Mouse (Mus musculus): Measurements from ENCODE around the gene Aipl1.

The Aipl1 gene

DNA sequence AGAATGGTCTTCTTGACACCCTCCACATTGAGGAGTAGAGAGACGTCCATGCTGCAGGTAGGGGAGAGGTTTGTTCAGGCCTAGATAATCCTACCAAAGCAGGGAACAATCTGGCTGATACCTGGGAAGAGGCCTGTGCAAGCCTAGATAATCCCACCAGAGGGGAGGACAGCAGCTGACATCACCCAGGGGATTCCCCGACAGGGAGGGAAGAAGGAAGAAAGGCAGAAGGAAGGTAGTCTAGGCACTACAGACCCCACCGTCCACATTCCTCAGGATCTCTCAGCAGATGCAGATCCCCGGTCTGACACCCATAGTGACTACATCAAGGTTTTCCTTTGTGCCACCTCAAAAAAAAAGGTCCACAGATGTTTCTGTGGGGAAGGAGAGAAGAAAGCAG is at the start of gene Aipl1:
Gene Aipl1, minus strand, starts transcription at position 101 of the 400 bp plus-strand sequence.
- no peak for DNase-seq (ENCODE audit: low spot score in 2 of 2)

DNA sequence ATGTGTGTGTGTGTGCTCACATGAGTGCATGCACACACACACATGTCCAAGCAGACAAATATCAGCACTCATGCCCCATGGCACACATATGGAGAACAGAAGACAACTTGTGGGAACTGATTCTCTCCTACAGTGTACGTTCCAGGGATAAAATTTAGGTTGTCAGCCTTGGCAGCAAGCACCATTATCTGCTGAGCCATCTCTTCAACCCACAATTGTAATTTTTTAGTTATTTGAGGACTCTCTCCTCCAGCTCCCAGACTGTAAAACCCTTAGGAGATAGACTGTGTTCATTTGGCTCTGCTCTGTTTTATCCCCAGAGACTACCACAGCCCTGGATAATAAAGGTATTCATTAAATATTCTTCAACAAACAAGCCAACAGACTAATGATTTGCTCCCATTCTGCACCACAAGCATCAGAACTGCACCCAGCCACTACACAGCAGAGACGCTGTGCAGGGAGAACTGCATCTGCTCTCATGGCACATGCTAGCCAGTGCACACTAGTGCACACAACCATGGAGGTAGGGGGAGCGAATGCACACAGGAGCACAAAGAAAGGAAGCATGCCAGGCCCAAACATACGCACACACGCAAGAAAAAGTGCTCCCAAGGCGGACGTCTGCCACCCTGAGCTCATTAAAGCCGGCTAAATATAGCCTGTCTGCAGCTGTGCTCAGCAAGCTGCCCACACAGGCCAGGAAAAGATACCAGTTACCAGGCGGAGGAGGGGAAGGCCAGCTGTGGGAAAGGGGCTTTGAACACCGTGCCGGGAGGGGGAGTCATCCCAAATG is 49.1 kb upstream of the Aipl1 start:
- no peak for DNase-seq (ENCODE audit: low spot score in 2 of 2)

DNA sequence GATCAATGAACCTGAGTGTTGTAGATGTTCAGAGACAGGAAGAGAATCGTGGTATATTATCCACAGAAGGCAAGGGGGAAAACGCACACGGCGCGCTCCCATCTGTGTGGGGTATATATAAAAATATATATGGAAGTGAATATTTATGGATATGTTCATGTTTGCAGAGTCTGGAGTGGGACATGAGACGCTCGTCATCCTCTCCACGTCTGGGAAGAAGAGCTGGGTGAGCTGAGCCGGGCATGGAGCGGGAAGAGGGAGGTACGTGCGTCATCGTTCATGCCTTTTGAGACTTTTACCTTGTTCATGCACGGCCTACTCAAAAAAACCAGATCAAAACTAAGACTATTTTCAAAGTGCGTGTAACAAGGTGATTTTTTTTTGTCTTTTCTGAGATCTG is 47.0 kb upstream of the Aipl1 start:
- DNase-seq (ENCODE audit: low spot score in 2 of 2), result no peak

DNA sequence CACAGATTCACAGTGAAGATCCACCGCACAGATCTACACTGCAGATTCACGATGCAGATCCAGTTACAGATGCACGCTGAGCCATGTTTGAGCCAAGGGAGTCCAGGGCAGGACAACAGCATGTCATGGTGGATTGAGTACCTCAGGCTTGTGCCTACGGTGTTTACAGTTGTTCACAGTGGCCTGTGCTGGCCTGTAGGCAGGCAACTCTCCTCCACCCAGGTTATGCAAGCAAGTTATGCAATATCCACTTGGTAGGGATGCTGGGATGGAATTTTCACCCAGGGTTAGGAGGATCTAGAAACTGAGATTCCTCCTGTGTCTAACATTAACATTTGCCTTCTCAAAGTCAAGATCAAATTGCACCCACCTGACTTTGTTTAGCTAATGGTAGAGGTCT is 45.3 kb upstream of the Aipl1 start:
- DNase-seq (ENCODE audit: low spot score in 2 of 2), result no peak

DNA sequence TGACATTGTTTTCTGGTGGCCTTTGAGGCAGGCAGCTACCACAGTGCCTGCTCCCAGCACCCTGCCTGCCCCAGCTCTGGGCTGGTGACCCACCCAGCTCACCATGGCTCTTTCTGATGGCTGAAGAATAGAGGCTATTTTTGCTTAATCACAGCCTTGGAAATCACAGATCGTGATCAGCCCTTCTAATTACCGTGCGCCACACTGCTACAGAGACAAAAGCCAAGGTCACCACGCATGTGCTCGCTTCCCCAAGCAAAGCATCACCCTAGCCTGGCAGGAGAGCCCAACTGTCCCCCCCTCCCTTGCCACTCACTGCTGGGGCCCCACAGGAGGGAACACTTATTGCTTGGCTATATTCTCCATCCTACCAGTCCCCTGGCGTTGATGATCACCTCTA is 43.2 kb upstream of the Aipl1 start:
- no peak for DNase-seq (ENCODE audit: low spot score in 2 of 2)

DNA sequence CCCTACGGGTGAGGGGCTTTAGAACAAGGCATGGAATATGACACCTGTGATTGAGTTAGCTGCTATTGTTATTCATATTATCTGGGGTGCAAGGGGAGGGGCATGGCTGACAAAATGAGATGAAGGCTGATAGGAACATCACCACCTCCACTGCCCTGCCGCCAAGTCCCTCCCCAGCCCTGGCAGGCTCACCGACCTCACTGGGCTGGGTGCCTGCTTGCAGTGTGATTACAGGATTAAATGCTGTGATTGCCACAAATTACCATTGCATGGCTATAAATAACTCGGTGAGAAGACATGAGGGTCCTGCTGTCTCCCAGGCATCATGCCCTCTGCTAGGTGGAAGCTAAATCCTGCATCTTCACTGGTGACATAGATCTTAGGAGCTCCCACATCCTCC is 41.3 kb upstream of the Aipl1 start:
- DNase-seq (ENCODE audit: low spot score in 2 of 2), result no peak

DNA sequence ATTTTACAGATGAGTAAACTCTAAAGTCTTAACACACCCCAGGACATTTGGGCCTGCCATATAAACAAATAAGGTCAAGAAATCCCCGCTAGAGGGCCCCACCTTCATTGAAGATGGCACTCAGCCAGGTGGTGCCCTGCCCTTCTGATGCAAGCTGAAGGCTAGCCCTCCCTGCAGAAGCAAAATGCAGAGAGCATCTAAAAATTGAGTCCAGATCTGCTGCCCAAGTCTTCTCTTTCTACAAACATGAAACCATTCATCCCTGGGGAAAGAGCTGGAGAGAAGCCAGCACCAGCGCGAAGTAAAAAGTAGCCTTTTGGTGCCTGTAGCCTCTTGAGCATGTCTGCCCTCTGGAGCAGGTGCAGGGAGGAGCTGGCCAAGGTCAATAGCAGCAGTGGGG is 40.7 kb upstream of the Aipl1 start:
- no peak for DNase-seq (ENCODE audit: low spot score in 2 of 2)

DNA sequence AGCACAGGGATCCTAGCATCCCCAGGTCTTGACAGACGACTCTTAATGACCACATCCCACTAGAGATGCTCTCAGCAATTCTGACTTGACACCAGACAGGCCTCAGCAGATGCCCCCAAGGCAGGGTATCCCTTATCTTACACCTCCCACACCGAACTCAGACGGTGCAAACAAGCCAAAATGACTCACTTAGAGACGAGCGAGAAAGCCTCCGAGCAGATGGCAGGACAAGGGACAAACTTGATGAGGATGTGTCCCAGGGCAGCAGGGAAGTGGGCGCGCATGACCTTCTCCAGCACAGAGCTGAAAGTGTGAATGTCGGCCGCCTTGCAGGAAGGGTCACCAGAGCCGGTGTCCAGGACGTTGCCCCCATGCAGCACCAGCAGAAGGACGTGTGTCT is 36.9 kb upstream of the Aipl1 start:
- no peak for DNase-seq (ENCODE audit: low spot score in 2 of 2)

DNA sequence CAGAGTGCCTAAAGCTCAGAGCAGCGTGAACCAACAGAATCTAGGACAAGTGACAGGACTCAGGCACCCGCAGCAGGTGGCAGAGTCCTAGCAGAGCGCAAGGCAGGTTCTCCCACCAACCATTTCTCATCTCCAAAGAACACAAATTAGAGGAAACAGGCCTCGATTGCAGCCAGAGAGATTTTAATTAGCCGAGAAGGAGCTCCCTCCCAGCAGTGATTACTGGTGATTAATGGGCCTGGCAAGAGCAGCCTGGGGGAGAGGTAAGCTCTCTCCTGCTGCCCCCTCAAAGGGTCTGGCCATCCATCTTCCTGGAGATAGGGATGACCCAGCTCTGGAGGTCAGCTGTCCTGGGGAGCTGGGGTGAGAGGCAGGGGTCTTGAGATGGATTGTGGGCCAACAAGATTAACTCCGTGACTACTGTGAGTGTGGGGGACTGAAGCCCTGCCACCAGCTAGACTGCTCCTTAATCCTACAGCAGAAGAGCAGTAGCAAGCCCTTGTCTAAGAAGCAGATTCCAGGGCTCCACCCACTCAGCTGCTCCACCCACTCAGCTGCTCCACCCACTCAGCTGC is 35.1 kb upstream of the Aipl1 start:
- DNase-seq (ENCODE audit: low spot score in 2 of 2), result no peak

DNA sequence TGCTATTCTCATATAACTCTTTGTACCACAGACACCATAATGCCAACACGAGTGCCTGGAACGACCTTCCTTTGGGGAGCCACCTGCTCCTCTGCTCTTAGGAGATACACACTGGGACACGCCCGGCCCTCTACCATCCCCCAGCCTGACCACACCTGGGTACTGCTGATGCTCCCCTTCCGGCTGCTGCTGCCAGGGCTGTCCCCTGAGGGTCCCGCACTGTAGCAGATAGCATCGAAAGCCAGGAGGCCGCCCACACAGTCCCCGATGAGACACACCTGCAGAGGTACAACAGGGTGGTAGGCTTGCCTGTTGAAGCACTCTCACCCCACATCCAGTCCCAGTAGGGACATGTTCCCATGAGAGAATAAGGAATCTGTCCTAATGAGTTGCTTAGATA is 33.4 kb upstream of the Aipl1 start:
- no peak for DNase-seq (ENCODE audit: low spot score in 2 of 2)

DNA sequence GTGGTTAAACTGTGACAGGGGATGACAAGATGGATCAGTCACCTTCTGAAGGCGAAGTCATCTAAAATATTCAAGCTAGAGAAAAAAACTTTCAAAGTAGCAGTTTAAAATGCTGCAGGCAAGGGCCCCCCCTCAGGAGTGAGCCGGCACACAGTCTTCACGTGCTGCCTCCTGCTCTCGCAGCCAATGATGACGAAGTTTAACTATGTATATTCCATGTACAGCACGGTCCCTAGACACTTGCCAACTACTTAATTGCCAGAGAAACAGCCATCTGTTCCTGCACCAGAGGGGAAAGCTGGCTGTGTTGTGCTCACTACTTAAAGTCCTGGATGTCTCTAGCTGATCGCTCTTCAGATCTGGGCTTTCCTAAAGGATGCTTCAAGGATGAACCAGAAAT is 30.7 kb upstream of the Aipl1 start:
- DNase-seq (ENCODE audit: low spot score in 2 of 2), result no peak

DNA sequence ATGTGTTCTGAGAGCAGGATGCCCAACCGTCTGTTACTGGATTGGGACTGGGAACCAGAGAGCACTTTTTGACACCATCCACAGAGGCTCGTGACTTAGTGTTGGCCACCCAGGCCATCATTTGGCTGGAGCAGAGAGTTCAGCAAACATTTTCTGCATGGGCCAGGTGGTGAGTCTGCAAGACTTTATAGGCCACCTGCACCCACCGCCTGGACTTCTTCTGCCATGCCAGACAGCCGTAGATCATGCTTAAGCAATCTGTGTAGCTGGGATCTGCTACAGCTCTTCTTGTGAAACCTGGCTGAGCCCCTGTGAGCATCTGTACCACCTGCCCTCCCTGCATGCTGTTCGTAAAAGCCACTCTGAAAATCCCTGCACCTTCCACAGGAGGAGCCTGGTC is 30.0 kb upstream of the Aipl1 start:
- DNase-seq (ENCODE audit: low spot score in 2 of 2), result no peak

DNA sequence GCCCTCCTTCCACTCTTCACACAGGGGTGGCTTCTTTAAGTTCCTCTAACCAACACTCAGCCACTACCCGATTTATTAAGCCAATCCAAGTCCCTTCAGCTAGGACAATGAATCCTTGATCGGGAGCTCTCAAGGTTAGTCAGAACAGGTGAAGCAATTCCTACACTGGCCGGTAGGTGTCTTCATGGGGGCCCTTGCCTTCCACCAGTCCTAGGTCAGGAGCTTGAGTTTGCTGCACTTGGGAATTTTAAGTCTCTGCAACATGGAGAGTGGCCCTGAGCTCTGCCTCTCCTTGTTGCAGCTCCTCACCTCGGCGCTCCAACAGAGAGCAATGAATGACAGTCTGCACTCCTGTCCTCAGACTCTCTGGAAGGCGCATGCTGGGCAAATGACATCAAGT is 29.0 kb upstream of the Aipl1 start:
- DNase-seq (ENCODE audit: low spot score in 2 of 2), result no peak

DNA sequence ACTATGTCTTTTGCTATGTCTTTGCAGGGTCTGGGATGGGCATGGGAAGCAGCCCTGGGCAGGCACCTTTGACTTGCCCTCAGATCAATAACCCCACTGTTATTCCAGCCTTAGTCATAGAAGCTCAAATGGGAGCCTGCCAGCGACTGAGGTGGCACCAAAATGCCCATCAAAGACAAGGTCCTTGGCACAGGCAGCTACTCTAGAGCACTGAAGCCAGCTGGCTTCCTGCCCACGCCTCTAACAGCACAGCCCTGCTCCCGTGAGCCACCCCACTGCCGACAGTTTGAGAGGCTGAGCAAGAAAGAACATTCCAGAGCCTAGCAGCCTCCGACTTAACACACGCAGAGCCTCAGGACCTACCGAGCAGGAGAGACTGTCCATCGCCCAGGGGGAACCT is 27.8 kb upstream of the Aipl1 start:
- no peak for DNase-seq (ENCODE audit: low spot score in 2 of 2)

DNA sequence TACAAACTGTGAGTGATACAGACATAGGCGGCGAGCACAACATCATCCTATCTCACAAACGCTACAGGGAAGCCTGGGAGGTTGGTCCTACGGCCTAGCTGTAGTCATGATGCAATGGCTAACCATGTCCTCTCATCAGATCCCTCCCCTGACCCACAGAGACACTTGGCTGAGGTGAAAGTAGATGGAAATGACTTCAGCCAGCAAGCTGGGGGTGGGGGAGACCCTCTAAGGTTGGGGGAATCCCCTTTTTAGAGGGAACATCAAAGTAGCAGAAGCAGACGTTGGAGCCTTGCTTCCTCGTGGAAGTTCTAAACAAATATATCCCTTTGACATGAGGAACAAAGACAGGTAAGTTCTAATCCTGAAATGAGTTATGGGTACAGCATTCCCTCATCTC is 27.1 kb upstream of the Aipl1 start:
- DNase-seq (ENCODE audit: low spot score in 2 of 2), result no peak

DNA sequence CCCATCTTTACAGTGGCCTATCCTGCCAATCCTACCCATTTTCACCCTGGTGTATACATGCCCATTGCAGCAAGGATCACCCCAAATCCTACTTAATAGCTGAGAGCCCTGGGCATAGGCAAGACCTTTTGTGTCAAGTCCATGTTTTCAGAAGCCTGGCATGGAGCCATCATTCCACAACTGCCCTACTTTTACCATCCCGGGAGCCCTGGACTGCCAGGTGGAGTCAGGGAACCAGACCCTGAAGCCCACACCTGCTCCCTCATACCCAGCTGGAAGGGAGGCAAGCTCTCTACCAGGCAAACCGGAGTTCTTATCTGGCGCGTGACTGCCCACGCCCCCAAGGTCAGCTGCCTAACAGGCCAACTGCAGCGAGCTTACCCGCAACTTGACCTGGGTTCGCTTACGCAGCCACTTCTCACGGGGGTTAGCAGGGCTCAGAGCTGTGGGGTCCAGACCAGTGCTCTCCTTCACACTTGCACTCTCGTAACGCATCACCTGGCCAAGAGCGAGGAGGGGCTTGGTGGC is 23.8 kb upstream of the Aipl1 start:
- DNase-seq (ENCODE audit: low spot score in 2 of 2), result no peak

DNA sequence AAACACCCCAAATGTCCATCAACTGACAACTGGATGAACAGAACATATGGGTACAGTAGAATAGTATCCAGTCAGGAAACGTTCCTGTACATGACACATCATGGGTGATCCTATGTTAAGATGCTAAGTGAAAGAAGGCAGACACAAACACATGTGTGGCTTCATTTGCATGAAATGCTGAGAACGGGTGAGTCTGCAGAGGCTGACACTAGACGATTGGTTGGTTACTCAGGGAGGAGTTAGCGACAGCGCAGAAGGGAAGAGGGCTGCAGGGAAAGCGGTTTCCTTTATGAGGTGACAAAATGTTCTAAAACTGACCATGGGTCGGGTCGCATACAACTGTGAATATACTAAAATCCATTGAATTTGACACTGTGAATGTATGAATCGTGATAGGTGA is 23.1 kb upstream of the Aipl1 start:
- DNase-seq (ENCODE audit: low spot score in 2 of 2), result no peak

DNA sequence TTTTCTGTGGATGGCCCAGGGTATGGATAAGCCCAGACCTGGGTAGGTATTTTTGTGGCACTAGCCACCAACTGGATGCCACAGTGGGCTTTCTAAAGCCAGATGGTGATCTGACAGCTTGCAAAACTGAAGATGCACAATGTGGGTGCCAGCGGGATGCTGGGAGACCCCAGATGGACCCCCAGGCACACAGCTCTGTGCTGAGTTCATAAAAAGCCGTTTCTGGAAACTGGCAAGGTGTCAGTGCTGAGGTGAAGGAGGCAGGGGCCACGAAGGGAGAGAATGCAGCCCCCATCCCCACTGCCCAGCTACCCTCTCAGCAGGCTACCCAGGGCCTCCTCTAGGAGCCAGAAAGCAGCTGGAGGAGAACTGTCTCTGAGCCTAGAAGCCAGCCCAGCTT is 19.9 kb upstream of the Aipl1 start:
- DNase-seq (ENCODE audit: low spot score in 2 of 2), result no peak

DNA sequence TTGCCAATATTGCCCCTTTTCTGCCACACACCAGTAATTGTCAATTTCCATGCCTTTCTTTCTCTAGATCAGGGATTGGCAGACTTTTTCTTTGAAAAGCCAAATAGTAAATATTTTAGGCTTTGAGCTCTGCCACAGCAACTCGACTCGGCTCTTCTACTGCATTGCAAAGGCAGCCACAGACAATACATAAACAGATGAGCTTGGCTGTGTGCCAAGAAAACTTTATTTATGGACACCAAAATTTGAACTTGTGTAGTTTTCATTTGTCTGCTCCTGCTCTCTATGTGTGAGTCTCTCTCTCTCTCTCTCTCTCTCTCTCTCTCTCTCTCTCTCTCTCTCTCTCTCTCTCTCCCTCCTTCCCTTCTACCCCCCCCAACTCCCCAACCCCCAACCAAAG is 17.9 kb upstream of the Aipl1 start:
- DNase-seq (ENCODE audit: low spot score in 2 of 2), result no peak

DNA sequence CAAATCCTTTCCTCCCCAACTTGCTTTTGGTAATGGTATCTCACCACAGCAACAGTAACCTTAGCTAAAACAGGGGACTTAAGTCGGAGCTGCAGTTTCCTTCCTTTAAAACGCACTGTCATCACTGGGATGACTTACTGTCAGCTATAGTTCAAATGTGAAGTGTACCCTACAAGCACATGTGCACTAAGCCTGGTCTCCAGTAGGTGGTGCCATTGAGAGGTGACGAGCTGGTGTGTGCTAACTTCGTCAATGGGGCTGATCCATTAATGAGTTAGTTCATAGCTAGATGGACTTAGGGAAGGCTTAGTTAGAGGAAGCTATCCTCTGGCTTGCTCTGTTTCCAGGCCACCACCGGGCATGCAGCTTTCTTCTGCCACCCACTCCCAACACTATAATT is 15.3 kb upstream of the Aipl1 start:
- peak in 1 of 2 experiments; percentile 25 for DNase-seq (ENCODE audit: low spot score in 2 of 2)

DNA sequence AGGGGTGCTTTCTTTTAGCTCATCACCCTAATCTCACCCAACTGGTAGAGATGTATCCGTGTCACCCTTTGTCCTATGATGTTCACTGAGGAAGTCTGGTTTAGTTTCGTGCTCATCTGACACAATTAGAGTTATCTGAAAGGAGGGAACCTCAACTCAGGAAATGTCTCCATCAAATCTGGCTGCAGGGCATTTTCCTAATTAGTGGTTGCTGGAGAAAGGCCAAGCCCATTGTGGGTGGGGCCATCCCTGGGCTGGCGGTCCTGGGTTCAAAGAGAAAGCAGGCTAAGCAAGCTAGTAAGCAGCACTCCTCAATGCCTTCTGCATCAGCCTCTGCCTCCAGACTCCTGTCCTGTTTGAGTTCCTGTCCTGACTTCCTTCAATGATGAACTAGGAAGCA is 14.9 kb upstream of the Aipl1 start:
- DNase-seq (ENCODE audit: low spot score in 2 of 2), result no peak

DNA sequence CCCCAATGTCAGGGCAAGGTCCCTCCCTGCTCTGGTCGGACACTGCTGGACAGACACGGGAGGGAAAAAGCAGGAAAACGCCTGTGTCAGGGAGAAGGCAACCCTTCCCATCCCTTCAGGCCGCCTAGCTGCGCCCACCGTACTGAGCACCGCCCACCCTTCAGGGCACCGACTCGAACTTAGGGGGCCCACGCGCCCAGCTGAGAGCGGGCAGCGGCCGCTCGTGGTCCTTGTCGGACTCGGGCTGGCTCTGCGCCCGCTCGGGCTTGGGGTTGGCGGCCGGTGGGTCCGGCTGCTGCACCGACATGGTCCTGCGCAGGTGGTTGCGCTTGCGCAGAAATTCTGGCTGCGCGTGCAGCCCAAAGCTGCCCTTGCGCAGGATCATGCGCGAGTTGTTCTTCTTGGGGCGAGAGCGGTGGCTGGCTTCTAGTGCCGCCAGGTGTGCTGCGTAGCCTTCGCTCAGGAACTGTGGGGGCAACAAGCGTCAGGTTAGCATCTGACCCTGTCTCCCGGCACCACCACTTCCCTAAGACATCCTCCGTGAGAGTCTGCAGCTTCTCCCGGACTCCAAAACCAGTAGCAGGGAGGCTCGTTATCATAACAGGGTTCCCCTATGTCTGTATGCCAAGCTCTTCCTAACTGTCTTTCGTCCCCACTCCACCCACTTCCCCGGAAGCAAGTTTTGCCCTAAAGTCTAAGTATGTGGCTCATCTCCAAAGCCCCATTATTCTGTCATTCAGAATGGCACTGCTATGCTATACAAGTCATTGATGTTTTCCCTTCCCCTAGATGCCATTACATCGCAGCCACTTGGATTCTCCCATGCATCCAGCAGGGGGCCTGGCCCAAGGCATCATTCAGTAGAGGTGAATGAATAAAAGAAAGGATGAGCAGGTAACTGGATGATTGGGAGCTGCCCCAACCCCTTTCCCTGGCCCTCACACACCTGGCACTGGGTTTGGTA is 13.9 kb upstream of the Aipl1 start:
- DNase-seq (ENCODE audit: low spot score in 2 of 2), result no peak

Measured in natural killer cell, adult 2 months (primary cell).